Mouse (Mus musculus) heart, postnatal 0 days (tissue): ENCODE data around the gene Cdc14b. TPM values are rescaled to one million over a fixed set of nuclear protein-coding genes. Genes with fewer than 3 reads are reported as not detected.

Source experiments
- ATAC-seq: fragments of 200-750 bp; cut with Nextera tagmentation; 2 replicates; pipeline ENCODE4 v1.8.0; 2017; ENCODE audit warnings: low read depth, moderate number of reproducible peaks, moderate library complexity; ENCODE audit not compliant: insufficient read depth
- DNase-seq: peaks from one replicate; pipeline ENCODE4 v3.0.0-alpha.2; 2016; ENCODE audit warnings: low spot score
- H3K27ac ChIP-seq: fragments of 300-500 bp; sonication (generic); 2 replicates; pipeline ENCODE4 v1.5.1; 2014; ENCODE audit warnings: low read depth, mild to moderate bottlenecking
- H3K27me3 ChIP-seq: fragments of 300-500 bp; sonication (generic); 2 replicates; pipeline ENCODE4 v1.6.1; 2014; ENCODE audit warnings: low read length, mixed read lengths; ENCODE audit not compliant: control insufficient read depth, insufficient read depth
- H3K36me3 ChIP-seq: fragments of 300-500 bp; sonication (generic); replicated peaks from 2 replicates; pipeline ENCODE4 v1.6.1; 2014; ENCODE audit warnings: low read length, mixed read lengths; ENCODE audit not compliant: control insufficient read depth, insufficient read depth
- H3K4me1 ChIP-seq: fragments of 300-500 bp; sonication (generic); 2 replicates; pipeline ENCODE4 v1.6.1; 2014; ENCODE audit warnings: antibody characterized with exemption; ENCODE audit not compliant: control insufficient read depth, insufficient read depth
- H3K4me2 ChIP-seq: fragments of 300-500 bp; sonication (generic); 2 replicates; pipeline ENCODE4 v1.6.1; 2014; ENCODE audit warnings: low read depth, mild to moderate bottlenecking, low read length, moderate library complexity
- H3K4me3 ChIP-seq: fragments of 300-500 bp; sonication (generic); 2 replicates; pipeline ENCODE4 v1.5.1; 2014; ENCODE audit warnings: low read depth, low read length
- H3K9ac ChIP-seq: fragments of 300-500 bp; sonication (generic); replicated peaks from 2 replicates; pipeline ENCODE4 v1.6.1; 2014; ENCODE audit warnings: low read depth, low read length, mixed read lengths
- H3K9me3 ChIP-seq: fragments of 300-500 bp; sonication (generic); replicated peaks from 2 replicates; pipeline ENCODE4 v1.6.1; 2016; ENCODE audit warnings: low read length; ENCODE audit not compliant: control insufficient read depth
- CTCF ChIP-seq: IDR thresholded peaks from 2 replicates; pipeline ENCODE4 v1.5.1; 2016; ENCODE audit warnings: antibody characterized with exemption, control low read depth, low read depth
- EP300 ChIP-seq: IDR thresholded peaks from 2 replicates; pipeline ENCODE4 v1.6.1; 2016; ENCODE audit warnings: antibody characterized with exemption, low read depth
- WGBS: fragments of 180-500 bp; shearing (Covaris S2); extraction: QIAGEN DNeasy Blood & Tissue Kit; methylation state at CpG from one replicate; pipeline ENCODE4 v1.1.7; 2014; 5-methylcytosine and 5-hydroxymethylcytosine counted together
- polyA plus RNA-seq: library from polyadenylated mRNA; unstranded; fragments of >200 nt; fragmentation: Nextera tagmentation; extraction: Ambion mirVana; gene quantifications from 2 replicates; pipeline ENCODE4 v1.2.1, GENCODE M21; 2015
- total RNA-seq: library from RNA; depleted of rRNA; stranded (reverse); fragments of >200 nt; gene quantifications from 2 replicates; pipeline ENCODE4 v1.2.3, GENCODE M21; 2014; ENCODE audit warnings: low replicate concordance

Cdc14b gene
- total and polyA plus RNA-seq, 2 experiments from 2014 or later: 5.6 to 7.6 TPM

GRCm38 (mm10) chr13:64169746-64170145 lies 105.3 kb downstream of the Cdc14b start:
- ATAC-seq: no peak
- no peak overlapping the region for H3K9ac ChIP-seq
- no peak overlapping the region for H3K27ac ChIP-seq
- TF ChIP-seq CTCF: no peak
- no peak for TF ChIP-seq EP300
- no peak for DNase-seq
- no peak overlapping the region for H3K4me3 ChIP-seq
- no peaks in the 10 kb centered on the region for H3K4me1 ChIP-seq
- no peak overlapping the region for H3K4me2 ChIP-seq
- WGBS: 96% methylated on average over 25 of the region's 25 CpGs
- H3K27me3 ChIP-seq: no peaks in the 10 kb centered on the region
- H3K9me3 ChIP-seq: peaks cover 13% of the 10 kb centered on the region
- peaks cover 51% of the 10 kb centered on the region for H3K36me3 ChIP-seq

GRCm38 (mm10) chr13:64163147-64163715 lies 111.9 kb downstream of the Cdc14b start:
- Histone ChIP-seq H3K9ac (peak overlapping the region; percentile 82), H3K27me3 (no peaks in the 10 kb centered on the region), H3K36me3 (no peaks in the 10 kb centered on the region; the same call in 1 of the 2 replicates), H3K4me3 (peak overlapping the region; percentile 91), H3K4me2 (peak overlapping the region; percentile 82), H3K9me3 (no peaks in the 10 kb centered on the region), H3K27ac (no peak overlapping the region), H3K4me1 (0 out of 2 replicates have a peak, but pooled peaks cover 3% of the 10 kb centered on the region)
- 35% methylated on average over 13 of the region's 13 CpGs for WGBS
- TF ChIP-seq EP300 (no peak), CTCF (no peak)
- DNase-seq (no peak), ATAC-seq (no peak)

DNA sequence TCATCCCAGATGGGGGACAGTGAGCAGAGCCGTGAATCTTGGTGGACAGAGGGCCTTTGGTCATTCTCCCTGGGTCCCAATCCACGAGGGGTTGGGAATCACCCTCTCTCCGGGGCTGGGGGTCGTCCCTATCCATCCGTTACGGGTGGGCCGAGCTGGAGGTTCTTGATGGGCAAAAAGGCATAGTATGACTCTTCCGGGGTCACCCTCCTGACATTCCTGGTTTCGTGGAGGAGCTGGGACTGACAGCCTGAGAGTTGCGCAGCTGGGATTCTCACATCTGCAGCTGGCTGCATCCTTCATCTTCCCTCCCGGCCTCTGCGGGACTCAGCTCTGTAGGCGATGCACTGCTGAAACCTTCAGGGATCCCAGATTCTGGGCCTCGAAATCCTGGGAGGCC lies 112.5 kb downstream of the Cdc14b start:
- DNase-seq: no peak
- WGBS: 3% methylated on average over 14 of the region's 14 CpGs

GRCm38 (mm10) chr13:64161916-64162611 lies 113.0 kb downstream of the Cdc14b start:
- DNase-seq: no peak
- 0% methylated on average over 61 of the region's 71 CpGs for WGBS
- Histone ChIP-seq H3K9me3 (no peaks in the 10 kb centered on the region), H3K36me3 (no peaks in the 10 kb centered on the region; the same call in 1 of the 2 replicates), H3K4me2 (peak overlapping the region; percentile 82), H3K9ac (peak overlapping the region; percentile 82), H3K27me3 (no peaks in the 10 kb centered on the region), H3K4me1 (0 out of 2 replicates have a peak, but pooled peaks cover 3% of the 10 kb centered on the region), H3K4me3 (peak overlapping the region; percentile 91), H3K27ac (peak overlapping the region; percentile 94)
- peak; percentile 59 for ATAC-seq
- no peak for TF ChIP-seq CTCF
- TF ChIP-seq EP300: no peak

More for the DNA sequence above, 112.5 kb downstream of the Cdc14b start:
- H3K9ac ChIP-seq: peak overlapping the region; percentile 82
- peak overlapping the region; percentile 91 for H3K4me3 ChIP-seq
- H3K27ac ChIP-seq: peak overlapping the region; percentile 94
- H3K4me2 ChIP-seq: peak overlapping the region; percentile 82
- H3K27me3 ChIP-seq: no peaks in the 10 kb centered on the region
- H3K4me1 ChIP-seq: 0 out of 2 replicates have a peak, but pooled peaks cover 3% of the 10 kb centered on the region
- no peaks in the 10 kb centered on the region for H3K9me3 ChIP-seq
- ATAC-seq: no peak
- TF ChIP-seq EP300 (no peak), CTCF (no peak)
- no peaks in the 10 kb centered on the region; the same call in 1 of the 2 replicates for H3K36me3 ChIP-seq

GRCm38 (mm10) chr13:64161548-64161915 lies 113.6 kb downstream of the Cdc14b start, which contains the start of gene Habp4:
Gene Habp4 (plus strand): TSS chr13:64161824.
- Histone ChIP-seq H3K36me3 (no peaks in the 10 kb centered on the region; the same call in 1 of the 2 replicates), H3K9me3 (no peaks in the 10 kb centered on the region), H3K9ac (peak within 1 kb of the TSS; percentile 82), H3K27ac (peak within 1 kb of the TSS; percentile 94), H3K27me3 (no peaks in the 10 kb centered on the region), H3K4me1 (0 out of 2 replicates have a peak, but pooled peaks cover 3% of the 10 kb centered on the region), H3K4me2 (peak within 1 kb of the TSS; percentile 82), H3K4me3 (peak within 1 kb of the TSS; percentile 91)
- DNase-seq (peak; percentile 99), ATAC-seq (peak; percentile 100)
- TF ChIP-seq CTCF (no peak), EP300 (no peak)
- 0% methylated on average over 28 of the region's 31 CpGs for WGBS
